Mouse (Mus musculus): Measurements from ENCODE around the gene Cpne4.

Gene Cpne4

GRCm38 (mm10) chr9:105028311-105028710, 481.2 kb downstream of the Cpne4 start:
- in situ Hi-C loops (cut with MboI; ENCODE audit: unreplicated experiment in 2 of 2) = no loop called here

GRCm38 (mm10) chr9:105032572-105032971, 485.5 kb downstream of the Cpne4 start:
- in situ Hi-C loops (cut with MboI; ENCODE audit: unreplicated experiment in 2 of 2) = no loop called here

DNA sequence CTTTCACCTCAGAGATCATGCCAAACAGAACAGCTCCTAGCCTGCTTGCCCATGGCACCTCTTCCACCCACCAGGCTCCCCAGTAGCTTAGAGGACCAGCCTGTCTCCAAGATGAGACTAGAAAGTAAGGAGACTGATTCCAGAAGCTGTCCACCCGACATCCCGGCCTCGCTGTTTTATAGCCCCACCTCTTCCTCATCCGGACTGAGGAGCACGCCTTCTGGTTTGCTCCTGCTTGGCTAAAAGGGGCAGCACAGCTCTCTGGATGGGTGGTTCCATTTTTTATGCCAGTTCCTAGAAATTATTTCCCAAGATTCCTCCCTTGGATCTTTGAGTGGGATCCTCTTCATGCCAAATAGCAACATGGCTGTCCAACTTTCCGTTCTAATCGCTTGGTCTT, 486.6 kb downstream of the Cpne4 start:
- in situ Hi-C loops (cut with MboI; ENCODE audit: unreplicated experiment in 2 of 2) = no loop called here

DNA sequence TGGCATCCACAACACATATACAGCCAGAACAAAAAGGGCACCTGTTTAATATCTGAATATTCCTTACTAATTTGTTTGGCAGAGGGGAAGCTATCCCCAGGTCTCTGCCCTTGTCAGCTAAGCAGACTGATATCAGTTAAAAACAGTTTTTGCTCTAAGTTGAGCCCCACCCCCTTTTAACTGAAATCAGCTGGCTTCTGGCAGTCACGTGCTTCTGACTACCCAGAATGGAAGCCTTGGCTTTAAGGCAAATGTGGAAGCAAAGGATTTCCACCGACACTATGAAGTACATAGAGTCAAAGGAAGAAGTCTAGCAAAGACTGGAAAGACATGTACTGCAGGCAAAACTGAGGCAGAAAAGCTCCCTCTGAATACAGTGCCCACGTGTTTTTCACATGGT, 490.8 kb downstream of the Cpne4 start:
- in situ Hi-C loops (cut with MboI; ENCODE audit: unreplicated experiment in 2 of 2) = no loop called here

DNA sequence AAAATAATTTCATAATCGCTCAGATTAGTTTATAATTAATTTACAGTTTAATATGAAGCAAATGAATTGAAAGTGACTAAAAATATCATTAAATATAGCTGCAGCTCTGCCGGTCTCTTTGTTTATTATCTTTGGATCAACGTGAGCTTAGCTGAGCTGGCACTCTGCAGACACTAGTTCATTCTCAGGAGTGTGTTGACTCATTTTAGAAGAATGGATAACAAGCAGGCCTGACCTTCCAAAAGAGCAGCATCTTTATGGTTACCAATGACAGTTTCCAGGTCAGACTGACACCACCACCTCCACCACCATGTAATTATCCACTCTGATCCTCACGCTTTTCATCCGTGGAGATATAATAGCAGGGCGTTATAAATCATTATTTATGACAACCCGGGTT, 498.9 kb downstream of the Cpne4 start:
- in situ Hi-C loops (cut with MboI; ENCODE audit: unreplicated experiment in 2 of 2) = no loop called here

- in situ Hi-C loops (cut with MboI; ENCODE audit: unreplicated experiment in 2 of 2) = no loop called here
These were observed 501.3 kb downstream of the Cpne4 start for GRCm38 (mm10) chr9:105048351-105048750.

DNA sequence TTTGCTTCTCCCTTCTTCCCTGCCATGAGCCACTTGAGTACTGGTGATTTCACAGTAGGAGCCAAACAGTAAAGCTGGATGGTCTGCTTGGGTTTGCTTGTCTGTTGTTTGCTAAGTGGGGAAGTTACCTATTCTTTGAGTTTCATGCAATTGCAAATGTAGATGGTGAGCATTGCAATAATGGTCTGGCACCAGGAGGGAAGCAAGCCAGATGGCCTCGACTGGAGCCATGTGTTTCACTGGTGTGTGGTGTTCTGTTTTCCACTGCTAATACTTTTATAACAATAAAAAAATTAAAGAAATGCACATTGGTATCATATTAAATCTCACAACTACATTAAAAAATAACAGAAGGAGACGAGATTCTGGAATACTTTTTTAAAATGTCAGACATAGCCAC, 502.6 kb downstream of the Cpne4 start:
- in situ Hi-C loops (cut with MboI; ENCODE audit: unreplicated experiment in 2 of 2) = loop anchor here (10.0 to 25.0 kb wide), 2 partner anchors 338 to 345 kb away; partner anchors contain the start of genes Aste1 (in 2 of the 2) and Nek11 (in 2 of the 2)

- in situ Hi-C loops (cut with MboI; ENCODE audit: unreplicated experiment in 2 of 2) = loop anchor here (10.0 to 25.0 kb wide), 2 partner anchors 337 to 345 kb away; partner anchors contain the start of genes Aste1 (in 2 of the 2) and Nek11 (in 2 of the 2)
These were observed 503.2 kb downstream of the Cpne4 start for GRCm38 (mm10) chr9:105050257-105050656.

DNA sequence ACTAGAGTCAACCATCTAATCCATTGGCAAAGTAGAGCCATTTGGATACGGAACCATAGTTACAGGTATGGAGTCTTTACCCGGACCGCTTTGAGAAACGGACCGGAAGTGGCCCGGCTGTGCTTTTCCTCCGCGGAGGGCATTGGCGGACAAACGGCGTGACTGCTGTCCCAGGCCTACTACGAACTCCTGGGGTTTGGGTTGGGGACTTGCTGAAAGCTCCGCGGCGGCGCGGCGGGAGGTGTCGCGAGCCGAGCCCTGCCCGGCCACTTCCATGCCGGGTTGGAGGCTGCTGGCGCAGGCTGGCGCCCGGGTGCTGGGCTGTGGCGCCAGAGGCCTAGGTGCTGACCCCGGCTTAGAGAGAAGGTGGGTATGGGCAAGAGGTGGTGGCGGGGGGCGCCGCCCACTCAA, 506.1 kb downstream of the Cpne4 start, which contains the start of gene Mrpl3:
Mrpl3 (plus strand) TSS at position 93 of the 411 bp plus-strand sequence.
- in situ Hi-C loops (cut with MboI; ENCODE audit: unreplicated experiment in 2 of 2) = loop anchor here (10.0 to 25.0 kb wide), 2 partner anchors 334 to 342 kb away; partner anchors contain the start of genes Aste1 (in 2 of the 2) and Nek11 (in 2 of the 2)

DNA sequence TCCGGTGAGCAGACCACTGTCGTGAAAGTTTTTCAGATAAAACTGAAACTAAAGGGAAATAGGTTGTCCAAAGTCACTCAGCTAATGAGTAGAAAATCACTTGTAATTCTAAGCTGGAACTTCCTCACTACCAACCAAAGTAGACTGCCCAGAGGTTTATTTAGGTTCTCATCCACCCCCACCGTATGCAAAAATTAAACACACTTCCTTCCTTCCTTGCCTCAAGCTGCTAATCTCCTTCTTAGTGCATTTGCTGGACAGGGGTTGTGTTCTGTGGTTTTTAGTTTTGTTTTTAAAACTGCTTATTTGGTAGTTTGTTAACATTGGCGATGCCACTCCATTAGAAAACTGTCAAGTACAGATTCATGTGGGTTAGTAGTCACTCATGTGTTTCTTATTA, 506.7 kb downstream of the Cpne4 start:
- in situ Hi-C loops (cut with MboI; ENCODE audit: unreplicated experiment in 2 of 2) = loop anchor here (10.0 to 25.0 kb wide), 2 partner anchors 333 to 341 kb away; partner anchors contain the start of genes Aste1 (in 2 of the 2) and Nek11 (in 2 of the 2)

DNA sequence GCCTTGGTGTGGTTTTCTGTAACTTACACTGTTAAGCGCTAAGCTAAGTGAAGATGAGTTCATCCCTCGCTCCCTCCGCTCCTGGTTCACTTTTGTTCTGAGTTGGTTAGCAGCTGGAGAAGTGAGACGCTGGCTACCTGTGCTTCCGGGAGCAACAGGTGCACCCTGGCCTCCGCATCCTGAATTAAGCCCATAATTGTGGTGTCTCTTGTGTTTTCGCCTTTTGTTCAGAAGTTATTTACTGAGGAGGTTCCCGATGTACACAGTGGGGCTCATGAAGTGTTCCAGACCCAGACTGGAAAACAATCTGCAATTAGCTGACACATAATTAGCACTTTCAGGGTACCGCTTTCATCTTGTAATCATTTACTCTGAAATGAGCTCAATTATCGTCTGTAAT, 522.0 kb downstream of the Cpne4 start:
- in situ Hi-C loops (cut with MboI; ENCODE audit: unreplicated experiment in 2 of 2) = loop anchor here in 1 of 2 experiments (25.0 kb wide), 1 partner anchor 318 kb away; the partner anchor contains the start of genes Aste1 and Nek11

DNA sequence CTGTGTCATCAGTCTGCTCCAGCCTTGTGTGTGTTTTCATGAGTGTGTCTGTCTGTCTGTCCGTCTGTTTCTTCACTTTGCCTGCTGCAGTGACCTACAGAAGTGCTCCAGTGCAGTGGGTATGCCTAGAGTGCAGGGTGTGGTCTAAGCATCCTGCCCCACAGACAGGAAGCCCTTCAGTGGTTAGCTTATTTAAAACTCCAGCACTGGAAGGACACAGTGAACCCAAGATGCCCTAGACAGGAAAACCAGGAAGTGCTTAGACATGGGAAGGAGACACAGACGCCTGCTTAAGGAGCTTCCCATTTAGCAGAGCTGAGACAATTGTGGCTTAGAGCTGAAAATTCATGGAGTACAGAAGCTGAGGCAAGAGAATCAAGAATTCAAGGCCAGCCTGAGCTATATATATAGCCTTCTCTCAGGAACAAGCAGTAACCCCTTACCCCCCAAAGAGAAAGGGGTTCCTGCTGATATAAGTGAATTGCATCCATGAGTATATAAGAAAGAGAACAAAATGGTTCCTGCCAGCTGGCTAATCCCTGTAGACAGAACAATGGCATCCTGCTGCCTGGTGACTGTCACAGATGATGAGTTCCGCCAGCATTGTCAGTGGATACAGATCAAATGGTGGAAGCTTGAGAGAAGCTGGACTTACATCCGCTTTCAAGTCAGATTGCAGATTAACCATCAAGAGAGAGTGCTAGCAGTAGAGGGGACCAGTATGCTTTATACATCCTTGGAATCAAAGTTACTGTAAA, 526.1 kb downstream of the Cpne4 start:
- in situ Hi-C loops (cut with MboI; ENCODE audit: unreplicated experiment in 2 of 2) = loop anchor here in 1 of 2 experiments (25.0 kb wide), 1 partner anchor 314 kb away; the partner anchor contains the start of genes Aste1 and Nek11

GRCm38 (mm10) chr9:105074851-105075250, 527.8 kb downstream of the Cpne4 start:
- in situ Hi-C loops (cut with MboI; ENCODE audit: unreplicated experiment in 2 of 2) = loop anchor here in 1 of 2 experiments (25.0 kb wide), 1 partner anchor 312 kb away; the partner anchor contains the start of genes Aste1 and Nek11

DNA sequence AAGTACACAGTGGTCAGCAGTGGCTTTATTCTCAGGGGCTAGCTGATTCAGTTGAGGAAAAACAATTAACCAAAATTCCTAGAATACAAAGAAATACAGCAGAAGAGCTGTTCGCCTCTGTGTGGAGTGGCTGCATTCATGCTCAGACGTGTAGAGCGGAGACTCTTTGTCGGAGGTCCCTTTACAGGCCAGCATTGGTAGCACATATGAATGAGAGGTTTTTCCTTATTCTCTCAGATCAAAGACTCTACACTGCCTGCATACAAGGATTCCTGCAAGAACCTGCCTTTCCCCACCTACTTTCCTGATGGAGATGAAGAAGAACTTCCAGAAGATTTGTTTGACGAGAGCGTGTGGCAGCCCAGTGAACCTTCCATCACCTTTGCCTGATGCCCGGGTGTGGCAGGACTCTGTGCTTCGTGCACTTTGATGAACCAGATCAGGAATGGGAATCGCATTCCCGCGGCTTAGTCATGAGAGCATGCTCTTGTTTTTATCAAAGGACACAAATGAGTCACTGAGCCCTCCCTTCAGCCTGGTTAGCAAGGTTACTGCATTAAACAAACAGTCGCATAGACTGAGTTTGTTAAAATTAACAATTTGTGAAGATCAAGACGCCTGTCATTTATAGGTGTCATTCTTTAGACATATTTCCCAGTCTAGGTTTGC, 529.8 kb downstream of the Cpne4 start:
- in situ Hi-C loops (cut with MboI; ENCODE audit: unreplicated experiment in 2 of 2) = no loop called here

GRCm38 (mm10) chr9:105078460-105078859, 531.4 kb downstream of the Cpne4 start:
- in situ Hi-C loops (cut with MboI; ENCODE audit: unreplicated experiment in 2 of 2) = no loop called here

- in situ Hi-C loops (cut with MboI; ENCODE audit: unreplicated experiment in 2 of 2) = no loop called here
These were observed 533.2 kb downstream of the Cpne4 start for GRCm38 (mm10) chr9:105080246-105080645.
